Mouse (Mus musculus) kidney, postnatal 10 days (tissue): ENCODE data around the gene St3gal2.
"Not testable (repeated sequence)": the region's sequence is repeated elsewhere in the genome, so short reads cannot be mapped to it uniquely, and the experiment has no call there.

Experiments used
- DNase-seq: peaks from one replicate; pipeline ENCODE4 v3.0.0; 2021; ENCODE audit warnings: mixed read lengths

Gene St3gal2

GRCm38 (mm10) chr8:110997547-110998531 lies 78.1 kb downstream of the St3gal2 start, which contains the start of gene Ddx19a:
Gene Ddx19a (minus strand): TSS chr8:110997800.
- DNase-seq, result peak; percentile 93

GRCm38 (mm10) chr8:111010230-111010991 lies 90.7 kb downstream of the St3gal2 start:
- DNase-seq, result not testable (repeated sequence)
